Mouse (Mus musculus) small intestine, adult 2 months (tissue): ENCODE data around the gene Sox6.

Source experiments
- CTCF ChIP-seq: fragments of 200-500 bp; IDR thresholded peaks from 2 replicates; pipeline ENCODE4 v1.5.1; 2012; ENCODE audit warnings: low read depth, mild to moderate bottlenecking, control low read depth, inconsistent platforms, low read length, moderate library complexity, mixed read lengths; ENCODE audit not compliant: insufficient replicate concordance, insufficient read length; ENCODE audit errors: extremely low read depth
- POLR2A ChIP-seq: fragments of 200-500 bp; IDR thresholded peaks from 2 replicates; pipeline ENCODE4 v1.6.1; 2012; ENCODE audit warnings: low read depth, mild to moderate bottlenecking, control low read depth, inconsistent platforms, low read length, moderate library complexity

DNA sequence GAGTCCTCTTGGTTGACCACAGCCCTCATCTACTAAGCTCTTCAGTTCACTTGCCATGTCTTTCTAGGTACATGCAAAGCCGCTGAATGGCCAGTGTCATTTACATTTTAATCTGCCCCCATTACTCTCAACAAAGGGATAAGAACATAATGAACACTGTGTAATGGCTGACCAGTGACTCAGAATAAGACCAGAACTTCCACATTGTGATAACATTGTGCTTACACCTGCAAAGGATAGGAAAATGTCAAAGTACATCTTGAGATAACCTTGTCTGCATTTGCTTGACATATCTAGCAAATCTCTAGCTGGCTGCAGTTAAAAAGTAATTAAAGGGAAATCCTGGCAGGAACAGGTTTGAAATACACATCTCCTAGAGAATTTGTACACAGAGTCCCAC is 431.1 kb downstream of the Sox6 start:
- TF ChIP-seq POLR2A (no peak), CTCF (no peak)
